Mouse (Mus musculus) limb, embryonic 12.5 days (tissue): ENCODE results near the gene Tmem214. TPM values are rescaled to one million over a fixed set of nuclear protein-coding genes. Genes with fewer than 3 reads are reported as not detected.
A peak's percentile ranks its signal among the peaks of the same experiment; 100 is the strongest.

Experiments
- ATAC-seq: fragments of 200-750 bp; cut with Nextera tagmentation; 2 replicates; pipeline ENCODE4 v1.8.0; 2017; ENCODE audit warnings: low read depth, moderate TSS enrichment; ENCODE audit not compliant: insufficient number of reproducible peaks, insufficient read depth, low FRiP score, low TSS enrichment
- H3K27ac ChIP-seq: fragments of 300-500 bp; sonication (generic); 2 replicates; pipeline ENCODE4 v1.5.1; 2016; ENCODE audit warnings: mild to moderate bottlenecking, moderate library complexity
- H3K27me3 ChIP-seq: fragments of 300-500 bp; sonication (generic); 2 replicates; pipeline ENCODE4 v1.6.1; 2016; ENCODE audit warnings: mild to moderate bottlenecking, moderate library complexity
- H3K36me3 ChIP-seq: fragments of 300-500 bp; sonication (generic); 2 replicates; pipeline ENCODE4 v1.6.1; 2016; ENCODE audit warnings: mild to moderate bottlenecking, moderate library complexity
- H3K4me1 ChIP-seq: fragments of 300-500 bp; sonication (generic); replicated peaks from 2 replicates; pipeline ENCODE4 v1.6.1; 2016
- H3K4me2 ChIP-seq: fragments of 300-500 bp; sonication (generic); 2 replicates; pipeline ENCODE4 v1.6.1; 2016; ENCODE audit warnings: mild to moderate bottlenecking, moderate library complexity
- H3K4me3 ChIP-seq: fragments of 300-500 bp; sonication (generic); replicated peaks from 2 replicates; pipeline ENCODE4 v1.5.1; 2016; ENCODE audit warnings: mild to moderate bottlenecking
- H3K9ac ChIP-seq: fragments of 300-500 bp; sonication (generic); replicated peaks from 2 replicates; pipeline ENCODE4 v1.6.1; 2016; ENCODE audit warnings: mild to moderate bottlenecking, moderate library complexity
- H3K9me3 ChIP-seq: fragments of 300-500 bp; sonication (generic); 2 replicates; pipeline ENCODE4 v1.6.1; 2016; ENCODE audit warnings: mild to moderate bottlenecking, moderate library complexity
- WGBS: fragments of 180-500 bp; shearing (Covaris S2); methylation state at CpG from one replicate; pipeline ENCODE4 v1.1.7; 2016; 5-methylcytosine and 5-hydroxymethylcytosine counted together
- polyA plus RNA-seq: library from polyadenylated mRNA; unstranded; fragments of >200 nt; fragmentation: Nextera tagmentation; extraction: Ambion mirVana; gene quantifications from 2 replicates; pipeline ENCODE4 v1.2.1, GENCODE M21; 2016

The Tmem214 gene
- polyA plus RNA-seq, 1 experiment from 2014 or later = 84.6 TPM

- no peak overlapping the region for H3K4me2 ChIP-seq
- no peaks in the 10 kb centered on the region for H3K36me3 ChIP-seq
- no peak overlapping the region for H3K9ac ChIP-seq
- ATAC-seq = no peak
- H3K9me3 ChIP-seq = no peaks in the 10 kb centered on the region
- no peaks in the 10 kb centered on the region; the same call in 1 of the 2 replicates for H3K27me3 ChIP-seq
- 61% methylated on average over 2 of the region's 2 CpGs for WGBS
- H3K27ac ChIP-seq = no peak overlapping the region
- H3K4me3 ChIP-seq = no peak overlapping the region
- H3K4me1 ChIP-seq = 0 out of 2 replicates have a peak, but pooled peaks cover 3% of the 10 kb centered on the region
Observed at GRCm38 (mm10) chr5:30850556-30850925, 17.3 kb upstream of the Tmem214 start.

DNA sequence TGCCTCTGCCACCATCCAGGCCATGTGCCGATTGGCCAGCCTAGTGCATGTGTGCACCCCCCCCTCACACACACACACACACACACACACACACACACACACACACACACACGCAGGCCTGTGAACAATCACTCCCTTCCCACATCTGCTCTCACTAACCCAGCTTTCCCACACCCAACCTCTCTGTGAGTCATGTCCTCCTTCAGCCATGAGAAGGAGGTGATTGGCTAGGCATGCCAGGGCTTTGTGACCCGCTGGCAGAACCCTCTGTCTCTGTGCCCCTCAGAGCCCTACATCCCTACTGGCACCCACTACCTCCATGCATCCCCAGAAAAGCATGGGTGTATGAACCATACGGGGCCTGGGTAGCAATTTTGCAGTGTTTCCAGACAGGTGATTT lies 14.3 kb upstream of the Tmem214 start:
- 85% methylated on average over 4 of the region's 4 CpGs for WGBS
- H3K4me3 ChIP-seq = no peak overlapping the region
- H3K27me3 ChIP-seq = no peaks in the 10 kb centered on the region
- H3K9me3 ChIP-seq = no peaks in the 10 kb centered on the region
- no peak overlapping the region for H3K9ac ChIP-seq
- H3K4me2 ChIP-seq = no peak overlapping the region
- no peaks in the 10 kb centered on the region for H3K36me3 ChIP-seq
- ATAC-seq = no peak
- H3K27ac ChIP-seq = no peak overlapping the region
- 0 out of 2 replicates have a peak, but pooled peaks cover 3% of the 10 kb centered on the region for H3K4me1 ChIP-seq

GRCm38 (mm10) chr5:30855674-30856073 lies 12.1 kb upstream of the Tmem214 start:
- Histone ChIP-seq H3K36me3 (no peaks in the 10 kb centered on the region), H3K9ac (no peak overlapping the region), H3K27me3 (no peaks in the 10 kb centered on the region), H3K27ac (no peak overlapping the region), H3K9me3 (no peaks in the 10 kb centered on the region), H3K4me2 (no peak overlapping the region), H3K4me3 (no peak overlapping the region), H3K4me1 (no peaks in the 10 kb centered on the region)
- ATAC-seq = no peak
- 53% methylated on average over 3 of the region's 3 CpGs for WGBS

DNA sequence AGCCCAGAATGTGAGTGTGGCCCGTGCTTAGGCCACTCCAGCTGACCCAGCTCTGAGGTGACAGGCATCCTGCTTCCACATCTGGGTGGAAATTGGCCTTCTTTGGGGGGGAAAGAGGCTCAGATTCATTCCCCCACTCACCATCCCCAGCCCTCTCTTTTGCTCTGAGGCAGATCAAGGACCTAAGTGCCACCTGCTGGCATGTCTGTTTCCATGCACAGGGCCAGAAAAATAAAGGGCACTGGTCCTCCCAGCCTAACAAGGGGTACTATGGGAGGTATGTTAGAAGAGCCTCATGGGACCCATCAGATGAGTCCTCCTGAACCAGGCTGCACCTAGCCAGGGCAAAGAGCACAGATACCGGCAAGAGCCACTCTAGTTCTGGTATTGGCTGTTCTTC lies 11.7 kb upstream of the Tmem214 start:
- Histone ChIP-seq H3K4me3 (no peak overlapping the region), H3K4me1 (no peaks in the 10 kb centered on the region), H3K27me3 (no peaks in the 10 kb centered on the region), H3K36me3 (no peaks in the 10 kb centered on the region), H3K27ac (no peak overlapping the region), H3K9me3 (no peaks in the 10 kb centered on the region), H3K9ac (no peak overlapping the region), H3K4me2 (no peak overlapping the region)
- WGBS = 86% methylated on average over 2 of the region's 2 CpGs
- ATAC-seq = no peak

DNA sequence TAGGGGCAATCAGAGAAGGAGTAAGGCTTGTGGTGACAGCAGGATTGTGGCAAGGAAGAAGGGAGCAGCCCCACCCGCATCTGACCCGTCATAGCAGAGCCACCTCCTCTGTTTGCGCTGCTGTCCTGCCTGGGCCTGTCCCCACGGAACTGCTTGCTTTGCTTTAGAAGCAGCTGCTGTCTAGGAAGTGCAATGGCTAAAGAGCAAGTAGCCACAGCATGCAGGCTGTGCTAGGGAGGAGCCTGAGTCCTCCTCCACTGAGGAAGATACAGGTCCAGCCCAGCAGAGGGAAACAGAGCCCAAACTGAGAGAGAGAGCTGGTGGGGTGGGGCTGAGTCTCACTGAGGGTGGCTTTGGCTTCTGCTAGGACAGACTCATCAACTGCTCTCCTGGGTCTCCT lies 4.0 kb upstream of the Tmem214 start:
- no peak for ATAC-seq
- 43% methylated on average over 4 of the region's 4 CpGs for whole genome bisulfite sequencing
- Histone ChIP-seq H3K4me2 (no peak overlapping the region), H3K4me1 (peaks cover 2% of the 10 kb centered on the region; the same call in 1 of the 2 replicates), H3K4me3 (no peak overlapping the region), H3K36me3 (peaks cover 27% of the 10 kb centered on the region; the same call in 1 of the 2 replicates), H3K9ac (no peak overlapping the region; the same call in 1 of the 2 replicates), H3K27ac (no peak overlapping the region), H3K9me3 (no peaks in the 10 kb centered on the region), H3K27me3 (no peaks in the 10 kb centered on the region)

GRCm38 (mm10) chr5:30864322-30864721 lies 3.5 kb upstream of the Tmem214 start:
- Histone ChIP-seq H3K4me2 (no peak overlapping the region), H3K27ac (no peak overlapping the region), H3K27me3 (no peaks in the 10 kb centered on the region), H3K4me1 (peaks cover 4% of the 10 kb centered on the region; the same call in 1 of the 2 replicates), H3K9me3 (no peaks in the 10 kb centered on the region), H3K36me3 (peaks cover 27% of the 10 kb centered on the region; the same call in 1 of the 2 replicates), H3K4me3 (no peak overlapping the region), H3K9ac (no peak overlapping the region; the same call in 1 of the 2 replicates)
- no peak for ATAC-seq
- 42% methylated on average over 15 of the region's 15 CpGs for WGBS

- H3K4me2 ChIP-seq = no peak overlapping the region
- no peaks in the 10 kb centered on the region for H3K27me3 ChIP-seq
- H3K4me1 ChIP-seq = peaks cover 14% of the 10 kb centered on the region
- no peak overlapping the region for H3K9ac ChIP-seq
- no peak overlapping the region for H3K4me3 ChIP-seq
- no peak overlapping the region for H3K27ac ChIP-seq
- 94% methylated on average over 3 of the region's 3 CpGs for WGBS
- H3K36me3 ChIP-seq = peaks cover 41% of the 10 kb centered on the region
- H3K9me3 ChIP-seq = no peaks in the 10 kb centered on the region
- ATAC-seq = no peak
Observed at GRCm38 (mm10) chr5:30866871-30867270, 941 bp upstream of the Tmem214 start.

DNA sequence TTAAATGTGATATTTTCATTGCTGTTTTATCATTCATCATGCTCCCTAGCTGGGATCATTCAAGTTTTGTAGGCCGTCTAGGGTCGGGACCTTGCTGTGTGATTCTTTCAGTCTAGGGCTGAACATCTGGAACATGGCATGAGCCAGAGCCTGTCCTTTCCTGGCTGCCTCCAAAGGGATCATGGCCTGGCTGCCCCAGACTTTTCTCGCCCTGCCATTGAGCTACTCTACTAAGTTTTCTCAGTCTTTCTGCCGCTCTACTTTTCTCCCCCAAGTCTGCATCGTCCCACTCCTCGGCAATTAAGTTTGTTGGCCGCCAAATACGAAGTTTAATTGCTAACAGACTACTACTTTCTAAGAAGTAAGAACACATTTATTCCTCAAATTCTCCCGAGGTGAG lies 1.2 kb downstream of the Tmem214 start:
- H3K9me3 ChIP-seq = no peaks in the 10 kb centered on the region
- no peak for ATAC-seq
- peaks cover 58% of the 10 kb centered on the region for H3K36me3 ChIP-seq
- H3K27ac ChIP-seq = peak overlapping the region; percentile 84
- H3K4me3 ChIP-seq = peak overlapping the region; percentile 86
- WGBS = 10% methylated on average over 9 of the region's 9 CpGs
- H3K27me3 ChIP-seq = no peaks in the 10 kb centered on the region
- H3K4me1 ChIP-seq = peaks cover 14% of the 10 kb centered on the region
- H3K4me2 ChIP-seq = peak overlapping the region; percentile 81
- H3K9ac ChIP-seq = peak overlapping the region; percentile 87

DNA sequence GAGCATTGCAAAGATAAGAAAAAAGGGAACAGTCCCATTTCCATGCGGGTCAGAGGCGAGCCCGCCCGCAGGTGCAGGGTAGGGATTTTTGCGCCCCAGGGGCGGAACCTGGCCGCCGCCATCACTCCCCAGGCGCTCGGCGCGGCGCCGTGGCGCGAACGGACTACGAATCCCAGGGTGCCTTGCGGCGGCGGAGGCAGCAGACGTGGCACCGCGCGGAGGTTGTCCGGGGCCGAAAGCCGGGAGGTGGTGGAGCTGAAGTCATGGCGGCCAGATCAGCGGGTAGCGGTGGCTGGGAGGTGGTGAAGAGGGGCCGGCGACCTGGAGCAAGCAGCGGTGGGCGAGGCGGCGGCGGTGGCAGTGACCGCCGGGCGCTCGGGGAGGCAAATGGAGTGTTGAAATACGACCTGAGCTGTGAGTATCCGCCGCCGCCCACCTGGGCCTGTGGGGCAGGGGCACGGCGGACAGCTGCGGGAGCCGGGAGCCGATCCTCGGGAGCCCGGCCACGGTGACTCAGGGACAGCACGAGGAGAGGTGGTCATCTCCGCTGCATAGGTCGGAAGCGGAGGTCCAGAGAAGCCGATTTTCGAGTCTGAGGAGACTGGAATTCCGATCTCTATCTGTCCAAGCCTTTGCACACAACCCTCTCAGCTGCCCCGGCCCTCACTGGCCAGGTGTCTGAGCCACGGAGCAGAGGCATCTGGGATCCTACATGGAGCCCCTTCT lies 1.8 kb downstream of the Tmem214 start:
- under 1% methylated on average over 55 of the region's 63 CpGs for WGBS

GRCm38 (mm10) chr5:30870131-30870406 lies 2.3 kb downstream of the Tmem214 start:
- Histone ChIP-seq H3K27ac (peak overlapping the region; percentile 84), H3K9me3 (no peaks in the 10 kb centered on the region), H3K4me2 (peak overlapping the region; percentile 81), H3K27me3 (no peaks in the 10 kb centered on the region), H3K4me1 (peaks cover 14% of the 10 kb centered on the region), H3K4me3 (peak overlapping the region; percentile 86), H3K9ac (peak overlapping the region; percentile 87), H3K36me3 (peaks cover 59% of the 10 kb centered on the region)
- 22% methylated on average over 2 of the region's 2 CpGs for WGBS
- no peak for ATAC-seq

More for the DNA sequence above, 1.8 kb downstream of the Tmem214 start:
- peak overlapping the region; percentile 81 for H3K4me2 ChIP-seq
- peak; percentile 90 for ATAC-seq
- H3K4me3 ChIP-seq = peak overlapping the region; percentile 86
- peaks cover 59% of the 10 kb centered on the region for H3K36me3 ChIP-seq
- H3K27ac ChIP-seq = peak overlapping the region; percentile 84
- H3K9ac ChIP-seq = peak overlapping the region; percentile 87
- H3K4me1 ChIP-seq = peaks cover 14% of the 10 kb centered on the region
- H3K27me3 ChIP-seq = no peaks in the 10 kb centered on the region
- H3K9me3 ChIP-seq = no peaks in the 10 kb centered on the region

GRCm38 (mm10) chr5:30872574-30872973 lies 4.8 kb downstream of the Tmem214 start:
- peaks cover 22% of the 10 kb centered on the region for H3K4me1 ChIP-seq
- H3K27ac ChIP-seq = no peak overlapping the region
- H3K36me3 ChIP-seq = peaks cover 71% of the 10 kb centered on the region
- no peak overlapping the region for H3K4me2 ChIP-seq
- no peak overlapping the region for H3K4me3 ChIP-seq
- no peaks in the 10 kb centered on the region for H3K27me3 ChIP-seq
- H3K9me3 ChIP-seq = no peaks in the 10 kb centered on the region
- 95% methylated on average over 9 of the region's 9 CpGs for WGBS
- ATAC-seq = no peak
- no peak overlapping the region; the same call in 1 of the 2 replicates for H3K9ac ChIP-seq

- WGBS = 91% methylated on average over 7 of the region's 7 CpGs
- H3K27ac ChIP-seq = no peak overlapping the region
- no peaks in the 10 kb centered on the region for H3K27me3 ChIP-seq
- H3K9me3 ChIP-seq = no peaks in the 10 kb centered on the region
- no peak for ATAC-seq
- peaks cover 77% of the 10 kb centered on the region for H3K36me3 ChIP-seq
- H3K4me1 ChIP-seq = peaks cover 32% of the 10 kb centered on the region
- H3K4me3 ChIP-seq = no peak overlapping the region
- no peak overlapping the region for H3K9ac ChIP-seq
- no peak overlapping the region for H3K4me2 ChIP-seq
Observed at GRCm38 (mm10) chr5:30874365-30874764, 6.6 kb downstream of the Tmem214 start.
